ENCODE assay signal across 9 mouse cellular contexts in genomic region chr11:88523921-88524320, GRCm38 (mm10).
DNase-seq lines count a peak whose midpoint lies in the region; ATAC-seq lines count a peak whose summit lies in the region.
"Had no signal": no experiment of that assay in that cellular context is flagged by ENCODE, and none has a peak within 500 bp of the region (broad histone marks: within the 10 kb centered on the region; RNA-seq: fewer than 3 reads in every experiment).

No protein-coding gene starts in this region.

- H3K4me1 ChIP-seq in stomach, embryonic 16.5 days (ENCODE audit: control insufficient read depth, insufficient read depth, low read length) = peaks cover 49% of the 10 kb centered on the region

- H3K9ac ChIP-seq in stomach, embryonic 16.5 days (ENCODE audit: low read length) = no peak overlapping the region
- H3K9ac ChIP-seq: liver, embryonic 15.5 days had no signal

- H3K4me3 ChIP-seq in stomach, embryonic 16.5 days (replicated peaks; ENCODE audit: low read length) = no peak overlapping the region
- H3K4me3 ChIP-seq: liver, embryonic 15.5 days had no signal

- DNase-seq in cerebellum, adult 18-20 months = peak; percentile 48 to 55
- DNase-seq in cerebellum, adult 8-10 months = no peak
- DNase-seq in 3T3-L1 (ENCODE audit: low read depth, low spot score) = peak; percentile 32
- DNase-seq in heart, adult 11 months = peak; percentile 98
- DNase-seq in kidney, postnatal 10 days = peak; percentile 64
- DNase-seq in left cerebral cortex, postnatal 10 days (ENCODE audit: extremely low spot score in 1 of 2, low spot score in 2 of 2) = no peak
- DNase-seq in gastrocnemius, postnatal 36 days = no peak

- 0 out of 2 replicates have a peak, but pooled peaks have one; percentile 11 for ATAC-seq in stomach, embryonic 16.5 days (ENCODE audit: insufficient read depth, low FRiP score)

- H3K4me2 ChIP-seq in stomach, embryonic 16.5 days (ENCODE audit: low read depth, low read length) = no peak overlapping the region
- H3K4me2 ChIP-seq: liver, embryonic 15.5 days had no signal

- H3K27ac ChIP-seq in stomach, embryonic 16.5 days (ENCODE audit: low read length) = 0 out of 2 replicates have a peak overlapping the region, but pooled peaks have one; percentile 0
- H3K27ac ChIP-seq: liver, embryonic 15.5 days had no signal

- no peaks in the 10 kb centered on the region for H3K36me3 ChIP-seq in stomach, embryonic 16.5 days (ENCODE audit: control insufficient read depth, insufficient read depth, low read length)
- H3K36me3 ChIP-seq: liver, embryonic 15.5 days had no signal

- 41% methylated on average over 4 of the region's 4 CpGs for WGBS in stomach, embryonic 16.5 days

- H3K9me3 ChIP-seq in stomach, embryonic 16.5 days (replicated peaks; ENCODE audit: control insufficient read depth, low read length) = no peaks in the 10 kb centered on the region
- H3K9me3 ChIP-seq: liver, embryonic 15.5 days had no signal

- intact Hi-C loops in left cerebral cortex, postnatal 10 days (cut with DNase I) = no loop called here
- intact Hi-C loops in gastrocnemius, postnatal 36 days (cut with DNase I) = no loop called here

- H3K27me3 ChIP-seq in stomach, embryonic 16.5 days (ENCODE audit: control insufficient read depth, insufficient read depth, low read length) = no peaks in the 10 kb centered on the region
- H3K27me3 ChIP-seq: liver, embryonic 15.5 days had no signal

Comparison
In these comparisons a context has a peak if more than half of its experiments do, and no peak if none do; other contexts are left out.
1. DNase-seq: peak in cerebellum, adult 18-20 months (2 of 2), 3T3-L1 (single experiment), heart, adult 11 months (single experiment) and kidney, postnatal 10 days (single experiment); none in cerebellum, adult 8-10 months (single experiment), left cerebral cortex, postnatal 10 days (0 of 2) and gastrocnemius, postnatal 36 days (0 of 2).